Mouse (Mus musculus) layer of hippocampus, postnatal 10 days (tissue): ENCODE measurements around the gene Gtpbp4. TPM values are rescaled to one million over a fixed set of nuclear protein-coding genes. Genes with fewer than 3 reads are reported as not detected.
A peak's percentile ranks its signal among the peaks of the same experiment; 100 is the strongest.
"Not testable (repeated sequence)": the region's sequence is repeated elsewhere in the genome, so short reads cannot be mapped to it uniquely, and the experiment has no call there.

Source experiments
- DNase-seq, 2 experiments: peaks; one replicate each; pipeline ENCODE4 v3.0.0; 2021; ENCODE audit warnings: low spot score in 2 of 2
- long read RNA-seq: library from polyadenylated mRNA; stranded (forward); transcript quantifications from one replicate; pipeline ENCODE4 v2.0.0, GENCODE M21; 2023
- total RNA-seq, 2 experiments: library from RNA; stranded (reverse); gene quantifications; 2 replicates each; pipeline ENCODE4 v1.2.3; 2021

Gtpbp4 gene
- total RNA-seq, result 10 to 100 TPM; 43.2 to 43.4 TPM
- long read RNA-seq, full-length matches to known transcripts, result 39 of 41 reads
- long read RNA-seq, partial matches to known transcripts, result 2 of 41 reads
- long read RNA-seq, other reads (novel, unspliced or antisense), result 0 of 41 reads

DNA sequence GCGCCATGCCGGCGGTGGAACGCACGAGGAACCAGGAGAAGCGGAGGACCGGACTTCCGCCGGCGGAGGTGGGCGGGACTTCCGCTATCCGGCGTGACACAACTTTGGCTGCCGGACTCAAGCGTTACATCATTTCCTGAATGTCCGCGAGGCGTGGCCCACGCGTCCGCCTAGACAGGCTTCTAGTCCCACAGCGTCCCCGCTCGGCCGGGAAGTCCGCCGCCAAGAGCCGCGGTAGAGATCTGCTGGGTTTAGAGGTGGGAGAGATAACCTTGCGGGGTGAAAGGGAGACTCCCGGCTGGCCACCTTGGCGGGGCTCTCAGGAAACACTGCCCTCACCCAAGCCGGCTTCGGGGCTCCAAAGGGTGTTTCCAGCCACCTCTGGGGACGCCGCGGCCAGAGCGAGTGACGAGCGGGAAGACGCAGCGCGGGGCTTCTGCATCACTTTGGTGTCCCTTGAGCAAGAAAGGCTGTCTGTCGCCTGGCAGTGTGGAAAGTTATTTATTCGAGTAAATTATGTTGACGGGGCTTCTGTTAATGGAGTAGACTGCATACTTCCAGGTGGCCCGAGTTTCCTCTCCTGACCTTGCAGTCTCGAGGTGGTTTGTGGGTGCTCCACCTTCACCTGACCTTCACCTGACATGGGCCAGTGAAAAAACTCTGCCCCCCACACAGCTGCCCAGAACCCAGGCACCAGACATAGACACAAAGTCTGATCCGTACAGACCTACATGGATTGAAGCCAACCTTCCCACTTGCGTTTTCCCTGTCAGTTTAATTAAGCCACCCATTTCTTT is at the start of gene Gtpbp4:
TSS of gene Gtpbp4 (minus strand) at position 94 of the 797 bp plus-strand sequence.
- peak; percentile 96 for DNase-seq

DNA sequence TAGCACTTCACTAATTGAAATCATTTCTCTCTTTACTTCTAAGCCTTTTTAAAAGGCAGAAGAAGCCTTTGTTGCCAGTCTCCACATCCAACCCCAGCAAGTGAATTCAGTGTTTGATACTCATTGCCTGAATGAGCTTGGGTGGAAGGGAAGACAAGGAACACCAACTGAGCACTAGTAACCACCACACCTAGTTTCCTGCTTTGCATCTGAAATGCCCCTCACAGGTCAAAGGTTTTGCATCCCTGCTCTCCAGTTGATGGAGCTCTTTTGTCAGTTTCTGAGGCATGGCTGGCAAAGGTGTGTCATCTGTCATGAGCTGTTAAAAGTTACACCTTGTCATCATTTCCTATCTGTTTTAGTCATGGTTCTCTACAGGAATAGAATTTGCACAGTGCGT is 48.8 kb upstream of the Gtpbp4 start:
- no peak for DNase-seq

DNA sequence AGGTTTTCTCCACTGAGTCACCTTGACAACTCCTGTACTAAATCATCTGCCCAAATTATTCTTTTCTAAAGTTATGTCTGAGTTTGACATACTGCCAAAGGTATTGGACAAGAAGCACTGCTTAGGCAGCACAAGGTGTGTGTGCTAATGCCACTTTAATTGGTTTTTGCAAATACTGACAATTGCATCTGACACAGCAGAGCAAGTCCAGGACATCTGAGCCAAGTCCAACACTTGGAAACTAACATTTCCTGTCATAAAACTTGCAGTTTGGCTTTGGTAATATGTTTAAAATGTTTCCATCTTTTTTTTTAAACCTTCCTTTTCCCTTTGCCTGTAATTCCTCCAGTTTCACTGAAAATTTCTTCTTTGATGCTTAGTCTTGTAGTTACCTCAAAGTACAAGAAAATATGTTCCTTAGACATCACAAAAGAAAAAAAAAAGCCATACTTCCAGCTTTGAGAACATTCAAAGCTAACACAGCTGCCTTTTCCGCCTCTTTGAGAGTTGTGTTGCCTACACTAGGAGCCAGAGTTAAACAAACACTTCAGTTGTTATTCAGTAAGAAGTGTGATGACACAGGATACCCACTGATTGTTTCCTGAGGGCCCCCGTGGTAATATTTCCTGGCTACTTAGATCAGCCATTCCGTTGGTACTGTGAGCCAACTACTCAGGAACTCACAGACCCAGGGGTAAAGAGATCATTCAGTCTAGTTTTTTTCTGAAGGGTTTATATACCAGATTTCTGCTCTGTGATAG is 47.6 kb upstream of the Gtpbp4 start:
- no peak for DNase-seq

DNA sequence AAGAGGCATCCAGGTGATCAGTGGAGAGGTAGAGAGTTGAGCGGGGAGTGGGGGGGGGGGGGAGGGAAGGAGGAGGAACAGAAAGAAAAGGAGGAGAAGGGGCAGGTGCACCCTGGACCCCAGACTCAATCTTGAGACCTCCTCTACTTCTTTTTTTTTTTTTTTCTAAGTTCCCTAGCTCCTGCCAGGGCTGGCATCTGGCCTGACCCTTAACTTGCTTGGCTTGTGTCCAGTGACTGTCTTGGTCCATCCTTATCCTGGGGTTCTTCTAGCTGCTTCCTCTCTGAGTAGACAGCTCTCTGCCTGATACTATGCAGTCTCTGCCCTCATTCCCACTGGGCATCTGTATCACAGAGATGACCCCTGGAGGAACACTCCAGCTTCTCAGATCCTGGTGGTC is 44.7 kb upstream of the Gtpbp4 start:
- no peak for DNase-seq

DNA sequence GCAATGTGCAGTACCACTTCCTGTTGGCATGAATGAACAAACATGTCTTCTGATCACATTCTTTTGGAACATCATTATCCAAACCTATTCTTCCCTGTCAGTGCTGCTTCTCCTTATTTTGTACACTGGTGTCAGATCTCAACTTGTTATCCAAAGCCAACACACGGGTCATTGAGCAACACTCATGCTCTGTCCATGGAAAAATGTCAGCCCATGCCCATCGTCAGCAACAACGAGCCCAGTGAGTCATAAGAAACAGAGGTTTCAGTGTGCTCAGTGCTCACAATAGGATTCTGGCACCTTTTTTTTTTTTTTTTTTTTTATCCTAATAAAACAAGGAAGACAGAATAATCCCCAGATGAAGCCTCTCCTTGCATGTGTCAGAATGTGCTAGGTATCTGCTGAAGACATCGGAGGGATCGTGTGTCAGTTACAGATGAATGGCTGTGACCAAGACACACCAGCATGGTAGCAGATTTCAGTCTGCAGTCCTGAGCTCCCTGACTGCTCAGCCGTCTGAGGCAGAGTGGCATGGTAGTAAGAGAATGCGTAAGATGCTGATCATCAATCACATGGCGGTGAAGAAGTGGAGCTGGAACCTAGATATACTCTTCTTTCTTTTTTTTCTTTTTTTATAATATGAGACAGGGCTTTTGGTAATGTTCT is 36.2 kb upstream of the Gtpbp4 start:
- DNase-seq, result no peak

DNA sequence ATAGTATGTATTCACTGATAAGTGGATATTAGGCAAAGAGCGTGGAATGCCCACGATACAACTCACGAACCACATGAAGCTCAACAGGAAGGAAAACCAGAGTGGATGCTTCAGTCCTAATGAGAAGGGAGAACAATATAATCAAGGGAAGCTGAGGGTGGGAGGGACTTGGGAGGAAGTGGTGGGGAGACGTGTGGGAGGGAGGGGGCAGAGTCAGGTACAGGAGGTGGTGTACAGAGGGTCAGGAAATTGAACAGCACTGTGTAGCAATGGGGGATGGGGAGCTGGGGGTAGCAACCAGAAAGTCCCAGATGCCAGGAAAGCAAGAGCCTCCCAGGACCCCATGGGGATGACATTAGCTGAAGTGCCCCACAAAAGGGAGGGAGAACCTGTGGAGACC is 34.5 kb upstream of the Gtpbp4 start:
- DNase-seq, result no peak

DNA sequence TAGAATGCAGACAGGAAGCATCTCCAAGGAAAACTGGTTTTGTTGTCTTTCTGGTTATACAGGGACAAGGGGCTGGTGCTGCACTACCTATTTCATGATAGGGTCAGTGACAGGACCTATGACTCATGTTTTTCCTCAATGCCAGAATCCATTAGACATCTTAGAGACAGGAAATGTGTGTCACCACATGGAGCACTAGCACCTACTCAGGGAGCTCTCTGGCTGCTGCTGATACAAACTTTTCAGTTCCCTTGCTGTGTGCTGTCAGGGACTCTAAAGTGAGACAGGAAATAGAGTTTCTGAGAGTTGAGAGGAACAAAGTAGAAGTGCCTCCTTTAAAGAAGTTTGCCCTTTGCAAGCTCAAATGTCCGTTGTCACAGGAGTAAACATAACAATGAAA is 31.4 kb upstream of the Gtpbp4 start:
- no peak for DNase-seq

DNA sequence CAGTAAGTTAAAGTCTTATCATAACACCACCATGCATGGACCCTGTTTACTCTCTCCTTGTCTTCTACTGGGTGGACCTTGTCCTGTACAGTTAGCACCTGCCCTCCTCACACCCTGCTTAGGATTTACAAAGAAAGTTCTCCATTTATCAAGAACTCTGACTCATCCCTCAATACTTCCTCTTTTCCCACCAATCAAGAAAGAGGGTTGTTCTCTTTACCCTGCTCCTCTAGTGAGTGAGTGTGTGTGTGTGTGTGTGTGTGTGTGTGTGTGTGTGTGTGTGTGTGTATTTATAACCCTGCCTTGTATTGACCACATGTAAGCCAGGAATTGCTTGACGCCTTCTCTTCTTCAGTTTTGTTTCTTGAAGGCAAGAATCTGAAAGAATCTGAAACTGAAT is 26.7 kb upstream of the Gtpbp4 start:
- DNase-seq, result no peak

DNA sequence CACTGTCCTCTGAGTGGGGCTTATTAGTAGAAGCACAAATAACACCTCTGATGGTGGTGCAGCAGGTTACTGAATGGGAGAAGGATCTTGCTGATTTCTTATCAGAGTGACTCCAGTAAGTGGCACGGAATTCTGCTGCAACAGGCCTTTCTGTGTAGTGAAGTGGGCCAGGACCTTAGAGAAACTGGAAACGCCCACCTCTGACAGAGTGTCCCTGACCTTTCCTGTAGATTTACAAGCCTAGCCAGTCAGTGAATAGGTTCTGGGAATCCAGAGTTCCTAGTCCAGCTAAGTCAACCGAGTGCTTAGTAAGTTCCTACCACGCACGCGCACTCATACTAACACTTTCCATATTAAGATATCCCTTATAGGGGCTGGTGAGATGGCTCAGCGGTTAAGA is 25.7 kb upstream of the Gtpbp4 start:
- DNase-seq, result no peak

DNA sequence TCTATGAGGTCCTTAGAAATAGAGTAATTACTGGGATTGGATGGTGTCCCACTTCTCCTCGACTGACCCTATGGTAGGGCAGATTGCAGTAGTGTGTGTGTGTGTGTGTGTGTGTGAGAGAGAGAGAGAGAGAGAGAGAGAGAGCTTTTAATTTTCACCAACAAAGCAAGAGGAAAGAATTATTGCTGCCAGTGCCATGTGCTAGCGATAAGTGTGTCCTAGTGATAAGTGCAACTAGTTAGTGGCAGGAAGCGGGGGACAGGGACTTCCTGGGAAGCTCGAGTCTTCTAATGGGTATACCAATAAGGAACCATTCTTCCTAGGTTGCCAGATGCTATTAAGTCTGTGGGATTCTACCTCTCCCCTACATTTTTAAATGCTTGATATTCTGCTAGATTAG is 23.8 kb upstream of the Gtpbp4 start:
- DNase-seq, result no peak

DNA sequence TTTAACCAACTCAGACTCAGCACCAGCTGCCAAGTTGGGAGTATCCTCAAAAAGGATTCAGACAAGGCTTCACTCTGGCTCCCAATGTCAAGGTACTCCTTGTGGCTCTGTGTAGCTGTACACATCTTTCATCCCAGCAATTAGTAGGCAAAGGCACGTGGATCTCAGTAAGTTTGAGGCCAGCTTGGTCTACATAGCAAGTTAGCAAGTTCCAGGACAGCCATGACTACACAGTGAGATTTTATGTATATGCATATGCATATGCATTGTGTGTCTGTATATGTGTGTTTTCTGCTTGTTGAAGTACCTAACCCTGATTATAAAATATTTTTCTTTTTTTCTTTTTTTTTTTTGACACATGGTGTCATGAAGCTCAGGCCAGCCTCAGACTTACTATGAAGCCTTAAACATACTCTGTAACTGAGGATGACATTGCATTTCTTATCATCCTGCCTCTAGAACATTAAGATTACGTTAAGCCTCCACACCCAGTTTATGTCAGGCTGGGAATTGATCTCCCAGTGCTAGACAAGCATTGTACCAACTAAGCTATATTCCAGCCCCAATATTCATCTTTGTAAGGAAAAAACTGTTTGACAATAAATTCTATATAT is 23.2 kb upstream of the Gtpbp4 start:
- no peak for DNase-seq

DNA sequence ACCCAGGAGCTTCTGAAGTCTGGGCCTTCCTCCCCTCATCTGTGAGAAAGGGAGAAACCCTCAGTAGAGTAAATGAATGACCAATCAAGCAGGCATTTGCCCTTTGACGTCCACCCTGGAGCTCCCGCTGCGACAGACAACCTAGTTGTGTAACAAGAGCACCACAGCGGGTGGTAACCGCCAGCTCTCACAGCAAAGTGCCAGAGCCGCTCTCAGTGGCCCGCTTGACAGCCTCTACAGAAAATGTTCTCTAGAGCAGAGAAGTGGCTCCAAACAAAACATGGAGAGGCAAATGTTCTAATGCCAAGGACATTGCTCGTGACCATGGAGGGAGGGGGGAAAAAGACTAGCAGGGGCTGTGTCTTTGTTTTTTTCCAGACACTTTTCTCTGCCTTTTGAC is 21.3 kb upstream of the Gtpbp4 start:
- peak in 1 of 2 experiments; percentile 8 for DNase-seq

DNA sequence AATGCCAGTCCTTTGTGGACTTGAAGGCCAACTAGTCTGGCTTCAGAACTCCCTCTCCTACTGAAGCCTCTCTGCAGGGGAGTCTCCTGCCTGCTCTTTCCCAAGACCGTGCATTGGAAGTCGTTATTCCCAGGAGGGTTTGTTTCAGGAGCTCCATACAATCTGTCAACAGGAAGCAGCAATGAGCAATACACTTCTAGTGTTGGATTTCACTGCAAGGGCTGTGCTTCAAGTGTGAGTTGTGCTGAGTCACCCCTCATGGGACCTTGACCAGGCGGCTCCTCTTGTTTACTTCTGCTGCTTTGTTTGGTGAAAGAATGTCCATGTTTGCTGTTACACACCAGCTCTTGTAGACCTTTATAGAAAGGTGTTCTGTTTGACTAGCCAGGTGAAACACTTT is 18.5 kb upstream of the Gtpbp4 start:
- DNase-seq, result no peak

DNA sequence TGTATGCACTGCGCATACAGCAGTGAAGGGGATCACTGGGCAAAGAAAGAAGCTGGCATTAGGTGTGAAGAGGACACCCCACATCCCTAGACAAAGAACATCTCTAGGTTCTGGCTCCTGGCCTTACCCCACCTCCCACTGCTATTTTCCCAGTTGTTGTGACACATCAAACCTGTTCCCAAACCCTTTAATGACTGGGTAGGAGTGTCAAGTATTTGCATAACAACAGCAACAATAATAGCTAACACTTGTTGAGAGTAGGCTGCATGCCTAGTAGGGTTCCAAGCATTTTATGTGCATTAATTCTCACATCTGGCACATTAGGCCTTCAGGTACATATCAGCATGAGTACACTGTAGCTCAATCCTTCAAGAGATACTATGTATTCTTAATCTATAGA is 17.6 kb upstream of the Gtpbp4 start:
- DNase-seq, result no peak

DNA sequence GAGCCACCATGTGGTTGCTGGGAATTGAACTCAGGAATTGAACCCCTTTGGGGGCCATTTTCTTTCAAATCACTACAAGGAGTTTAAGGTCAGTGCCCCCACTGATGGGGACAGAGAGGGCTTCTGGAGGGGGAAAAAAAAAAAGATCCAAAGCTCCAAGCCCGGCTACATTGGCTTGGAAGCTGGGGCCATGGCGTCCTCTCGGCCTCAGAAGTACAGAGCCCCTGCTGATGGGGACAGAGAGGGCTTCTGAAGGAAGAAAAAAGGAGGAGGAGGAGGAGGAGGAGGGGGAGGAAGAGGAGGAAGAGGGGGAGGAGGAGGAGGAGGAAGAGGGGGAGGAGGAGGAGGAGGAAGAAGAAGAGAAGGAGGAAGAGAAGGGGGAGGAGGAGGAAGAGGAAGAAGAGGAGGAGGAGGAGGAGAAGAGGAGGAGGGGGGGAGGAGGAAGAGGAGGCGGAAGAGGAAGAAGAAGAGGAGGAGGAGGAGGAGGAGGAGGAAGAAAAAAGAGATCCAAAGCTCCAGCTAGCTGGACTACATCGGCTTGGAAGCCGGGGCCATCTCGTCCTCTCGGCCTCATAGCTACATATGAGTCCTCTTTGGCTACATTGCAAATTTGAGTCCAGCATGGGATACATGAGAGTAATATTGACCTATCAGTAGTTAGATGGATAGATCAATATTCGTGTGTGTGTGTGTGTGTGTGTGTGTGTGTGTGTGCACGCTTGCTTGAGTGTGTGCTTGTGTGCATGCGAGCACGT is 15.9 kb upstream of the Gtpbp4 start:
- peak; percentile 33 to 66 for DNase-seq

DNA sequence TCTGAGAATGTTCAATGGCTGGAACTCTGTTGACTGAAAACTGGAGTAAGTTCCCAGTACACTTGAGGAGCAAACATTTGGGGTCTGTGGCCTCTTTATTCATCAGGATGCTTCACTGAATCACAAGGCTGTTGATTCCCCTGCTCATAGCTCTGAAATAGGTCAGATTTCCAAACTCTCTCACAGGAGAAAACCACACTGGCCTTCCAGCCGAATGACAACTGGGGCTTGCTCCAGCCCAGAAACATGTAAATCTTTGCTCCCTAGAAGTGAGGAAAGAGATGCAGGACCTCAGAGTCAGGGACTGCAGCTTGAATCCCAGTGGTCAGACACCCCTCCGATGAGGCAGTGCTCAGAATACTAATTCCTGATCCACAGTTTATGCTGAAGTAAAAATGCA is 7.4 kb upstream of the Gtpbp4 start:
- DNase-seq, result no peak

DNA sequence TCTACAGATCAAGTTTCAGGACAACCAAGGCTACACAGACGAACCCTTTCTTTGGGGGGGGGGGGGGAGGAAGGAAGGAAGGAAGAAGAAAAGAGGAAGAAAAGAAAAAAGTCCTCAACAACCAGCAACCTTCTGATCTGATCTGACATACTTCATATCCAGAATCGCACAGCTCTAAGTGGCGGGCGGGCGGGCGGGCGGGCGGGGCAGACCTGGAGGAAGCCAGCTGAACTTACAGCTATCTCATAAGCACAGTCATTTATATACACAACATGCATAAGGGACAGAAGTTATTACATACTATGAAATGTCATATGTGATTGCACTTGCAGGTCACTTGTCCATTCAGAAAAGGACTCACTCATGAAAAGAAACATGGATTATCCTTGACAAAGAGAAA is 3.6 kb upstream of the Gtpbp4 start:
- DNase-seq, result no peak

DNA sequence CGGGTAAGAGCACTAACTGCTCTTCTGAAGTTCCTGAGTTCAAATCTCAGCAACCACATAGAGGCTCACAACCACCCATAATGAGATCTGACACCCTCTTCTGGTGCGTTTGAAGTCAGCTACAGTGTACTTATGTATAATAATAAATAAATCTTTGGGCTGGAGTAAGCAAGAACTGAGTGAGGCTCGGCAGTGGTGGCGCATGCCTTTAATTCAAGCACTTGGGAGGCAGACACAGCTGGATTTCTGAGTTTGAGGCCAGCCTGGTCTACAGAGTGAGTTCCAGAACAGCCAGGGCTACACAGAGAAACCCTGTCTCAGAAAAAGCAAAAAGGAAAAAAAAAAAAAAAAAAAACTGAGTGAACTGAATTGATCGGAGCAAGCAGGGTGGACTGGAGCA is 1.3 kb upstream of the Gtpbp4 start:
- not testable (repeated sequence) for DNase-seq

DNA sequence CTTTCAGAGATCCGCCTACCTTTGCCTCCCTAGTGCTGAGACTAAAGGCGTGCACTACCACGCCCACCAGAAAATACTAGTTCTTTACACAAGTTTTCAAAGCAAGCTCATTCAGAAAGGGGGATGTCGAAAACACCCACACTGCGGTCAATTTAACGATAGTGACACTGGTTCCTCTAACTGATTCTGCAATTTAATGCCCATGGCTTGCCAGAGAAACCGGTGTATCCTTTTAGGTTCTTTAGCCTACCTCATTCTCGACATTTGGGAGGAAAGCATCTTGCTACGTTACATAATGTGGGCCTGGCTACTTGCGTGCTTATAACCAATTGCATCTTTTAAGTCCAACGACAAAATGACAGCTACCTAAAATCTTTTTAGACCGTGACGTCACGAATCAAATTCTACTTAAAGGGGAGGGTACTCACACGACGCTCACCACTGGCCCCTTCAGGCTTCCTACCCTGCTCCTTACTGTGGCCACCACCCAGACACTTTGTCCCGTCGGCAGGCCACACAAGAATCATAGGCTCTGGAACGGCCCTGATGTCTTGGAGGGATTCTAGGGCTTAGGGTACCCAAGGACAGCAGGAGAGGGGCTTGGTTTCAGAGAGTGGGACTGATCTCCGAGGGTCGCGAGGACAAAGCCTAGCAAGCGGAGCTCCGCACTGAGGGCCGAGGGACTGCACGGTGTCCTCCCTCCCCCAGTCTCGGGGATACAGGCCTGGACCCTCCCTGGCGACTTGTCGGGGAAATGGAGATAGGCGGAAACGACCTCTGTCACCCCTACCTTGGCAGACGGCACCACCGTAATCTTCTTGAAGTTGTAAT is 509 bp downstream of the Gtpbp4 start:
- DNase-seq, result no peak

DNA sequence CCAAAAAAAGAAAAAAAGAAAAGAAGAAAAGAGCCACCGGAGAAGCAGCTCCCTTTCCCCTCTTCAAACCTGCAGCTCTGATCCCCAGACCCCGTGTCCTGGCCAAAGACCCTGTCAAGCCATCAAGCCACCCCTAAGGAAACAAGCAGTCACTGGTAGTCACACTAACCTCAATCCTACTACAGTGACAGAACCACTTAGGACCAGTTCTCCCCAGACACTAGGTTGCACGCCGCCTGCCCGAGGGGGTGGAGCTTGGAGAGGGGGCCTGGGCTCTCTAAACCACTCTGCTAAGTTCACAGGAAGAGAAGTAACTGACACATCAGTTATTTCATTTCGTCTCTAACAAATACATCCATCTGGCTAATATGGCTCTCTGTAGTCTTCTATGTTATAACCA is 3.7 kb downstream of the Gtpbp4 start:
- no peak for DNase-seq
